Mouse (Mus musculus): ENCODE results near the gene Tmem158. TPM values are rescaled to one million over a fixed set of nuclear protein-coding genes. Genes with fewer than 3 reads are reported as not detected.

Tmem158 gene
- polyA plus RNA-seq, 1 experiment from 2014 or later = 9.7 TPM

DNA sequence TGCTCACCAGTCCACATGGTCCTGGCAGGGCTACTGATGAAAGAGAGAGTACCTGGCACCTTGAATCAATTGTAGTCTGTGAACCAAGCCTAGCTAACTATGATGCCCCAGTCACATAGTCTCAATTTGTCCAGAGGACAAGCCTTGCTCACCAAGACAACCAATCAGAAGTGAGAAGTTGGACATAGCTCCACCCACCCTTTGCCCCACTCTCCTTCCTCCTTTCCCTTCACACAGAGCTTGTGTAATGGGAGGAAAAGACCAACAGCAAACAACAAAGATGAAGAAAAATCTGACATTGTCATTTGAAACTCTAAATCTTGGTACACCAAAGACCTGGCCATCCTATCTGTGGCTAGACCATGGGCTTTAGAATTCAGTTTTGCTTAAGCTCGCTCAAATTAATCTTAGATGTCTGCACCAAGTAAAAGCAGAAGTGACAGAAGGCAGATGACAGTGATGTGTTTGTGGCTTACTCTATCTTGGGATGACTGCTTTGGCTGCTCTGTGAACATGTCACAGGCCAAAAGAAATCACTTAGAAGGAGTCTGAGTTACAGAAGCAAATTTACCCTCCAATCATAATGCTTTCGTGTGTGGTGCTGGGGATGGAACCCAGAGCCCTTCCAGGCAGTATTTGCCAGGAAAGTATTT, 9.5 kb upstream of the Tmem158 start:
- Histone ChIP-seq H3K9me3 (ENCODE audit: control insufficient read depth, low read depth, low read length) (no peaks in the 10 kb centered on the region), H3K36me3 (ENCODE audit: control insufficient read depth, insufficient read depth, low read length) (no peaks in the 10 kb centered on the region), H3K27me3 (ENCODE audit: control insufficient read depth, insufficient read depth, low read length) (no peaks in the 10 kb centered on the region), H3K4me2 (replicated peaks; ENCODE audit: low read depth, low read length) (no peak overlapping the region), H3K27ac (ENCODE audit: low read length) (no peak overlapping the region), H3K4me3 (ENCODE audit: low read depth, low read length) (no peak overlapping the region), H3K4me1 (ENCODE audit: control insufficient read depth, insufficient read depth, low read length) (no peaks in the 10 kb centered on the region), H3K9ac (replicated peaks; ENCODE audit: low read depth, low read length) (no peak overlapping the region)
- no peak for ATAC-seq (ENCODE audit: insufficient number of reproducible peaks, insufficient read depth, low FRiP score, low read depth)
- WGBS = 87% methylated on average over 2 of the region's 2 CpGs

DNA sequence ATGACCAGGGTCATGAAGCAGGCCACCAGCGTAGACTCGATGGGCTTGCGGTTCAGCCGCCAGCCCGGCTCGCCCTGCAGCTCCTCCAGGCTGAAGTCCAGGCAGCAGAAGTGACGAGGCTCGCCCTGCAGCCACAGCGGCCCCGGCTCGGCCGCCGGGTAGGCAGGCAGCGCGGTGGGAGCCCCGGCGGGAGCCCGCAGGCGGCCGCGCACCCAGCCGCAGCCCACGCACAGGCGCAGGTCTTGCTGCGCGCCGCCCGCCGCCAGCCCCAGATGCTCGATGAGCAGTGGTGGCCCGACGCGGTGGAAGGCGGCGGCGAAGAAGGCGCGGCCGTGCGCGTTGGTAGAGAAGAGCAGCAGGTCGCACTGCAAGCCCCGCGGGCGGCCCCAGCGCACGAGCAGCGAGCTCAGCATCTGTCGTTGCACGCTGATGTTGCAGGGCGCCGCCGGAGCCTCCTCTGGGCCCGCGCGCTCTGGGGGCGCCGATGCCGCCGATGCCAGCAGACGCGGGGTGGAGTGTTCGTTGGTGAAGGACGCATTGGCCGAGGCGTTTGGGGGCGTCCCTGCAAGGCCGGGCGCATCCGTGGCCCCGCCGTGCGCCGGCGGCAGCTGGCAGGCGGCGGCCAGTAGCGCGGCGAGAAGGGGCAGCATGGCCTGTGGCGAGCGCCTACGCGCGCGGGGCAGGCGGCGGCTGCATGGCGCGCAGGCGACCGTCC, 511 bp downstream of the Tmem158 start:
- Histone ChIP-seq H3K27me3 (ENCODE audit: control insufficient read depth, insufficient read depth, low read length) (no peaks in the 10 kb centered on the region), H3K4me3 (ENCODE audit: low read depth, low read length) (peak overlapping the region; percentile 84), H3K9ac (replicated peaks; ENCODE audit: low read depth, low read length) (peak overlapping the region; percentile 68), H3K36me3 (ENCODE audit: control insufficient read depth, insufficient read depth, low read length) (no peaks in the 10 kb centered on the region), H3K4me1 (ENCODE audit: control insufficient read depth, insufficient read depth, low read length) (peaks cover 6% of the 10 kb centered on the region; the same call in 1 of the 2 replicates), H3K27ac (ENCODE audit: low read length) (peak overlapping the region; percentile 63; the same call in 1 of the 2 replicates), H3K4me2 (replicated peaks; ENCODE audit: low read depth, low read length) (peak overlapping the region; percentile 91), H3K9me3 (ENCODE audit: control insufficient read depth, low read depth, low read length) (no peaks in the 10 kb centered on the region)
- ATAC-seq (ENCODE audit: insufficient number of reproducible peaks, insufficient read depth, low FRiP score, low read depth) = peak; percentile 72
- under 1% methylated on average over 90 of the region's 92 CpGs for WGBS

DNA sequence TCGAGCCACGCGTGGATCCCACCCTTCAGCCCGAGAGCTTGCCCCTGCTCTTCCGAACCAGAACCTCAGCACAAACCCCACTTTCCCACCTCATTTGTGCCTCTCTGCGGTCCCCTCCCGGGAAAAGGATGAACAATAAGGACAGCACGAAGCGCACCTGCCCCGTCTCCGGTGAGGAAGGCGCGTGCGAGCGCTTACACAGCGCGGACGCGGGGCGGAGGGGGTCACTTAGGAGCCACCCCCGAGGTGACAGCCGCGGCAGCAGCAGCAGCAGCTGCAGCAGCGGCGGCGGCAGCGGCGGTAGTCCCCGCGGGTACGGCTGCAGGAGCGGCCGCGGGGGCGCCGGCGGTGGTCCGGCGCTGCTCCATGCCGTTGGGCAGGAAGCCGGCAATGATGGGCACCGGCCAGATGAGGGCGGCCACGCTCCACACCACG, 1.1 kb downstream of the Tmem158 start:
- peak overlapping the region; percentile 84 for H3K4me3 ChIP-seq (ENCODE audit: low read depth, low read length)
- H3K4me2 ChIP-seq (replicated peaks; ENCODE audit: low read depth, low read length) = peak overlapping the region; percentile 91
- under 1% methylated on average over 45 of the region's 45 CpGs for WGBS
- no peaks in the 10 kb centered on the region for H3K27me3 ChIP-seq (ENCODE audit: control insufficient read depth, insufficient read depth, low read length)
- H3K36me3 ChIP-seq (ENCODE audit: control insufficient read depth, insufficient read depth, low read length) = no peaks in the 10 kb centered on the region
- peak; percentile 19; the same call in 1 of the 2 replicates for ATAC-seq (ENCODE audit: insufficient number of reproducible peaks, insufficient read depth, low FRiP score, low read depth)
- peaks cover 6% of the 10 kb centered on the region; the same call in 1 of the 2 replicates for H3K4me1 ChIP-seq (ENCODE audit: control insufficient read depth, insufficient read depth, low read length)
- H3K9me3 ChIP-seq (ENCODE audit: control insufficient read depth, low read depth, low read length) = no peaks in the 10 kb centered on the region
- peak overlapping the region; percentile 63; the same call in 1 of the 2 replicates for H3K27ac ChIP-seq (ENCODE audit: low read length)
- peak overlapping the region; percentile 68 for H3K9ac ChIP-seq (replicated peaks; ENCODE audit: low read depth, low read length)

DNA sequence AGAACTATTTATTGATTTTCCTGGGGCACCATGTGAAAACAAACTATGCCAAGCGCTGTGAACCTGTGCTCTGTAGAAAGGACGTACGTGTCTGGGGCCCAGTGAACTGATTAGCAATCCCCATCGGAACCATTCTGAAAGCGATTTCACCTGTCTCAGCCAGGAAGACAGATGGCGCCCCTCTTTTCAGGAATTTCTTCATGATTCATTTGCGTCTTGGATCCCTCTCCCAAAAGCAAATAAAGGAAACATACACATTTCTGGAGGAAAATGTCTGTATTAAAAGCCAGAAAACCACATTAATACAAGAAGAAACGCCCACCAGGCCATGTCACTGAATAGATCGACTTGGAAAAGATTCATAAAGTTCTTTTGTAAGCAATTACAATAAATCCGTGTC, 1.8 kb downstream of the Tmem158 start:
- H3K27me3 ChIP-seq (ENCODE audit: control insufficient read depth, insufficient read depth, low read length) = no peaks in the 10 kb centered on the region
- H3K9me3 ChIP-seq (ENCODE audit: control insufficient read depth, low read depth, low read length) = no peaks in the 10 kb centered on the region
- no peaks in the 10 kb centered on the region for H3K36me3 ChIP-seq (ENCODE audit: control insufficient read depth, insufficient read depth, low read length)
- H3K4me3 ChIP-seq (ENCODE audit: low read depth, low read length) = peak overlapping the region; percentile 84; the same call in 1 of the 2 replicates
- H3K9ac ChIP-seq (replicated peaks; ENCODE audit: low read depth, low read length) = no peak overlapping the region
- H3K4me2 ChIP-seq (replicated peaks; ENCODE audit: low read depth, low read length) = peak overlapping the region; percentile 91
- peaks cover 6% of the 10 kb centered on the region; the same call in 1 of the 2 replicates for H3K4me1 ChIP-seq (ENCODE audit: control insufficient read depth, insufficient read depth, low read length)
- WGBS = 17% methylated on average over 10 of the region's 10 CpGs
- no peak for ATAC-seq (ENCODE audit: insufficient number of reproducible peaks, insufficient read depth, low FRiP score, low read depth)
- H3K27ac ChIP-seq (ENCODE audit: low read length) = no peak overlapping the region

DNA sequence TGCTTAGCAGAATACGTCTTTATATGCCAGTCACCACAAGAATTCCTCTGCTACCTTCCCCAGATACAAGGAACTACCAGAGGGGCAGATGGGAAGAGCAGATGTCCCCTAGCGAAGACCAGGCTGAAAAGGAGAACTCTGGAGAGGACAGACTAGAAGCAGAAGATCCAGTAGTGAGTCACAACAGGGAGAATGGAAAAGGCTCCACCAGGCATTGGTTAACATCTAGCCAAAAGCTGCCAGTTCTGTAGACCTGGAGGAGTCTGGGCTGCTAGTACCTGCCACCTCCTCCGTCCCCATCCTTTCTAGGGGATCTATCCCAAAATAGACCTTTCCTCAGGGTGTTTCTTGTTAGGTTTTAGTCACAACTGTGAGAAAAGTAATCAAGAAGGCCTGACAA, 4.8 kb downstream of the Tmem158 start:
- H3K4me2 ChIP-seq (replicated peaks; ENCODE audit: low read depth, low read length) = no peak overlapping the region
- H3K27ac ChIP-seq (ENCODE audit: low read length) = no peak overlapping the region
- H3K9ac ChIP-seq (replicated peaks; ENCODE audit: low read depth, low read length) = no peak overlapping the region
- WGBS = 92% methylated on average over 3 of the region's 3 CpGs
- no peak for ATAC-seq (ENCODE audit: insufficient number of reproducible peaks, insufficient read depth, low FRiP score, low read depth)
- no peaks in the 10 kb centered on the region for H3K36me3 ChIP-seq (ENCODE audit: control insufficient read depth, insufficient read depth, low read length)
- H3K4me3 ChIP-seq (ENCODE audit: low read depth, low read length) = no peak overlapping the region
- no peaks in the 10 kb centered on the region for H3K27me3 ChIP-seq (ENCODE audit: control insufficient read depth, insufficient read depth, low read length)
- no peaks in the 10 kb centered on the region for H3K9me3 ChIP-seq (ENCODE audit: control insufficient read depth, low read depth, low read length)
- peaks cover 6% of the 10 kb centered on the region; the same call in 1 of the 2 replicates for H3K4me1 ChIP-seq (ENCODE audit: control insufficient read depth, insufficient read depth, low read length)

DNA sequence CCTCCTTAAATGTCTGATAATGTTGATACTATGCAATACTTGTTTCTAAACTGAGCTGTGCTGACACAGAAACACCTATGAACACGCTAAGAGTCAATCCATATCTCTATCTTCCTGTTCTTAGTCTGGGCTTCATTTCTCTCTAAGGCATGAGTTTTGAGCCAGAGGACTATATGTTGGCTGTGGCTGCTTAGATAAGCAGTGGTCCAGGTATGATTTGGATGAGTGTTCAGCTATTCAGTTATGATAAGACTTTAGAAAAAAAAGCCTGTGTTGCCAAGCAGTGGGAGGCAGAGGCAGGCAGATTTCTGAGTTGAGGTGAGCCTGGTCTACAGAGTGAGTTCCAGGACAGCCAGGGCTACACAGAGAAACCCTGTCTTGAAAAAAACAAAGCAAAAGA, 12.6 kb downstream of the Tmem158 start:
- H3K4me2 ChIP-seq (replicated peaks; ENCODE audit: low read depth, low read length) = no peak overlapping the region
- 70% methylated on average over 1 of the region's 1 CpGs for WGBS
- no peaks in the 10 kb centered on the region for H3K4me1 ChIP-seq (ENCODE audit: control insufficient read depth, insufficient read depth, low read length)
- H3K9me3 ChIP-seq (ENCODE audit: control insufficient read depth, low read depth, low read length) = no peaks in the 10 kb centered on the region
- no peak for ATAC-seq (ENCODE audit: insufficient number of reproducible peaks, insufficient read depth, low FRiP score, low read depth)
- no peaks in the 10 kb centered on the region for H3K36me3 ChIP-seq (ENCODE audit: control insufficient read depth, insufficient read depth, low read length)
- H3K27ac ChIP-seq (ENCODE audit: low read length) = no peak overlapping the region
- no peaks in the 10 kb centered on the region for H3K27me3 ChIP-seq (ENCODE audit: control insufficient read depth, insufficient read depth, low read length)
- no peak overlapping the region for H3K4me3 ChIP-seq (ENCODE audit: low read depth, low read length)
- H3K9ac ChIP-seq (replicated peaks; ENCODE audit: low read depth, low read length) = no peak overlapping the region

DNA sequence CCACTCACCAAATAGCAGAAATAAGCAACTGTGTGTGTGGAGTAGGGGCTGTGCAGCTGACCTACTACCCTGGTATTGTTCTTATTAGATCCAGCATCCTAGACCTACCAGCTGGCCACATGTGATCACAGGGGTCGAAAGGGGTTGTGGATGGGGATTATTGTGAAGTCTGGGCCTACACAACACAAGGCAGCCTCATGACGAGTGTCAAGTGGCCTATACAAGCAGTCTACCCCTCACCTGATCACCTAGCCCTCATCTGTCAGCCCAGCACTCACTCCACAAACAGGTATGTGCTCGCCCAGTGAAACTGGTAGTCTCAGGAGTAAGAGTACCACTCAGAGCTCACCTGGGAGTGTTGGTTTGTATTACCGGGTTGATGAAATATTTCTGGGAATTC, 15.4 kb downstream of the Tmem158 start:
- no peak overlapping the region for H3K4me2 ChIP-seq (replicated peaks; ENCODE audit: low read depth, low read length)
- H3K27ac ChIP-seq (ENCODE audit: low read length) = no peak overlapping the region
- no peaks in the 10 kb centered on the region for H3K27me3 ChIP-seq (ENCODE audit: control insufficient read depth, insufficient read depth, low read length)
- no peaks in the 10 kb centered on the region for H3K9me3 ChIP-seq (ENCODE audit: control insufficient read depth, low read depth, low read length)
- no peaks in the 10 kb centered on the region for H3K4me1 ChIP-seq (ENCODE audit: control insufficient read depth, insufficient read depth, low read length)
- no peak overlapping the region for H3K4me3 ChIP-seq (ENCODE audit: low read depth, low read length)
- 82% methylated on average over 4 of the region's 4 CpGs for WGBS
- no peaks in the 10 kb centered on the region for H3K36me3 ChIP-seq (ENCODE audit: control insufficient read depth, insufficient read depth, low read length)
- H3K9ac ChIP-seq (replicated peaks; ENCODE audit: low read depth, low read length) = no peak overlapping the region
- no peak for ATAC-seq (ENCODE audit: insufficient number of reproducible peaks, insufficient read depth, low FRiP score, low read depth)

DNA sequence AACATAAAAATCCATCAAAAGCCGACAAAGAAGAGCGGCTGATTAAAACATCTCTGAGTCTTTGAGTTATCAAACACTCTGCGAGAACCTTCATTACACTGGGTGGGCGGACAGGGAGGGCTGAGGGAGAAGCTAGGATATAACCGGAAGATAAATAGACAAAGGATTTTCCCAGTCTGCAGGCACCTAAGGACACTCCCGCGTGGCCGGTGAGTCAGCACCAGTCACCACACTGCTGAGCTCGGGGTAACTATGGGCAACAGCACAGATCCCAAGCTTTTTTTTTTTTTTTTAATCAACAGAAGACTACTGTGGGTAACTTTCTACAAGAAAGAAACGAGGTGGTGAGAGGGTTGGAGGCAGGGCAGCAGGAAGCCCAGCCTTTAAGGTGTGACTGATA, 16.6 kb downstream of the Tmem158 start:
- no peaks in the 10 kb centered on the region for H3K9me3 ChIP-seq (ENCODE audit: control insufficient read depth, low read depth, low read length)
- no peak overlapping the region for H3K27ac ChIP-seq (ENCODE audit: low read length)
- H3K4me3 ChIP-seq (ENCODE audit: low read depth, low read length) = no peak overlapping the region
- ATAC-seq (ENCODE audit: insufficient number of reproducible peaks, insufficient read depth, low FRiP score, low read depth) = peak; percentile 65; the same call in 1 of the 2 replicates
- H3K36me3 ChIP-seq (ENCODE audit: control insufficient read depth, insufficient read depth, low read length) = no peaks in the 10 kb centered on the region
- no peak overlapping the region for H3K4me2 ChIP-seq (replicated peaks; ENCODE audit: low read depth, low read length)
- no peak overlapping the region for H3K9ac ChIP-seq (replicated peaks; ENCODE audit: low read depth, low read length)
- WGBS = 34% methylated on average over 10 of the region's 10 CpGs
- H3K27me3 ChIP-seq (ENCODE audit: control insufficient read depth, insufficient read depth, low read length) = no peaks in the 10 kb centered on the region
- H3K4me1 ChIP-seq (ENCODE audit: control insufficient read depth, insufficient read depth, low read length) = no peaks in the 10 kb centered on the region
